8 mouse cellular contexts compared by ENCODE assay signal in the genomic region with DNA sequence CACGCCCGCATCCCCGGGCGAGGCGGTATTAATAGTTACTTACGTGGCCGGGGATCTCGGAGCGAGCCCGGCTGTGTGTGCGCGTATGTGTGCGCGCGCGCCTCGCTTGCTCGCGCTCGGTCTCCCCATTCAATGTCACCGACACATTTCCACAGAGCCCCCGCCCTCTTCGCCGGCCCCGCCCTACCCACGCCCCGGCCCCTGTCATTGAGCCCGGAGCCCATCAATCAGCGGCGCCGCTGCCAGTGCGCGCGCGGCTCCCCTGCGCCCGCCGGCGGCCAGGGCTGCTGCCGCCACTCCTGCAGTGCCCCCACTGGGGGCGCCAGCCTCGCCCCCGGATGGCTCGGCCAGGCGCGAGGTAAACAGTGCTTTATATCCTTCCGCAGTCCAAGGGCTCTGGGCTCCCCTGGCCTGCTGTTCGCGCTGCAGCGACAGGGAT. TPM values are rescaled to one million over a fixed set of nuclear protein-coding genes. Genes with fewer than 3 reads are reported as not detected.
DNase-seq lines count a peak whose midpoint lies in the region; ATAC-seq lines count a peak whose summit lies in the region.

Gene Trib2, minus strand, starts transcription at position 183 of the 439 bp plus-strand sequence.

- no peaks in the 10 kb centered on the region for H3K36me3 ChIP-seq in hindbrain, embryonic 14.5 days (replicated peaks; ENCODE audit: control insufficient read depth, insufficient read depth)

- peak within 1 kb of the TSS; percentile 100 for H3K9ac ChIP-seq in hindbrain, embryonic 14.5 days

- H3K4me2 ChIP-seq in hindbrain, embryonic 14.5 days (replicated peaks) = peak within 1 kb of the TSS; percentile 90

- WGBS in hindbrain, embryonic 14.5 days = under 1% methylated on average over 49 of the region's 50 CpGs

- peak within 1 kb of the TSS; percentile 98 for H3K27ac ChIP-seq in hindbrain, embryonic 14.5 days

- peak; percentile 95 for DNase-seq in T-cell, adult 2 months (ENCODE audit: low spot score)
- DNase-seq in cerebellum, postnatal 25 days = peak; percentile 68 to 83
- peak; percentile 85 to 92 for DNase-seq in frontal cortex, postnatal 36 days (ENCODE audit: low spot score in 2 of 2)
- peak; percentile 92 for DNase-seq in hindbrain, embryonic 14.5 days (ENCODE audit: low spot score)
- DNase-seq in left cerebral cortex, adult 18-20 months (ENCODE audit: low spot score in 2 of 2) = peak; percentile 81 to 94
- peak; percentile 93 to 96 for DNase-seq in lung, postnatal 4 days
- peak; percentile 92 for DNase-seq in retina, postnatal 7 days (ENCODE audit: low read depth, low spot score)
- peak; percentile 68 to 77 for DNase-seq in urinary bladder, adult 18-20 months (ENCODE audit: low spot score in 2 of 2)

- H3K4me1 ChIP-seq in hindbrain, embryonic 14.5 days (replicated peaks; ENCODE audit: control insufficient read depth, insufficient read depth, low read length) = peaks cover 6% of the 10 kb centered on the region

- ATAC-seq in hindbrain, embryonic 14.5 days (ENCODE audit: low FRiP score) = peak; percentile 93

- peak within 1 kb of the TSS; percentile 98 for H3K4me3 ChIP-seq in hindbrain, embryonic 14.5 days (replicated peaks; ENCODE audit: low read length)

- no peaks in the 10 kb centered on the region for H3K9me3 ChIP-seq in hindbrain, embryonic 14.5 days (ENCODE audit: control insufficient read depth, low read length)

- no peaks in the 10 kb centered on the region for H3K27me3 ChIP-seq in hindbrain, embryonic 14.5 days (ENCODE audit: control insufficient read depth, insufficient read depth, low read length)

RNA-seq across cellular contexts. Expression of gene Trib2, which starts in this region (rescaled TPM):
- polyA plus RNA-seq in hindbrain, embryonic 14.5 days (2014; fragmentation: Nextera tagmentation; extraction: Ambion mirVana) = 150 and 174 TPM in 2 replicates
- 10 to 100 TPM; 50.1 to 52.9 TPM for total RNA-seq in left cerebral cortex, adult 18-20 months (2021)

Comparison
In these comparisons a context has a peak if more than half of its experiments do, and no peak if none do; other contexts are left out.
1. Peak in every context shown above with its lines: DNase-seq, ATAC-seq, H3K4me3 ChIP-seq and H3K27ac ChIP-seq.